Mouse (Mus musculus): ENCODE measurements around the gene Dach1.

Gene Dach1

GRCm38 (mm10) chr14:98108764-98109163 lies 60.8 kb downstream of the Dach1 start:
- peak; percentile 4 for DNase-seq (ENCODE audit: low spot score)

- no peak for DNase-seq (ENCODE audit: low spot score)
These were observed 63.4 kb downstream of the Dach1 start for GRCm38 (mm10) chr14:98106208-98106607.

GRCm38 (mm10) chr14:98104314-98104955 lies 65.1 kb downstream of the Dach1 start:
- DNase-seq (ENCODE audit: low spot score): no peak

GRCm38 (mm10) chr14:98095229-98095628 lies 74.3 kb downstream of the Dach1 start:
- DNase-seq (ENCODE audit: low spot score): no peak

GRCm38 (mm10) chr14:98089246-98089645 lies 80.3 kb downstream of the Dach1 start:
- no peak for DNase-seq (ENCODE audit: low spot score)

- DNase-seq (ENCODE audit: low spot score): no peak
These were observed 82.2 kb downstream of the Dach1 start for GRCm38 (mm10) chr14:98087355-98087754.

- no peak for DNase-seq (ENCODE audit: low spot score)
These were observed 82.8 kb downstream of the Dach1 start for GRCm38 (mm10) chr14:98086794-98087193.

GRCm38 (mm10) chr14:98085141-98085540 lies 84.4 kb downstream of the Dach1 start:
- no peak for DNase-seq (ENCODE audit: low spot score)

GRCm38 (mm10) chr14:98084720-98085119 lies 84.8 kb downstream of the Dach1 start:
- DNase-seq (ENCODE audit: low spot score): no peak

- no peak for DNase-seq (ENCODE audit: low spot score)
These were observed 86.1 kb downstream of the Dach1 start for GRCm38 (mm10) chr14:98083419-98083818.

GRCm38 (mm10) chr14:98080014-98080413 lies 89.6 kb downstream of the Dach1 start:
- DNase-seq (ENCODE audit: low spot score): no peak

GRCm38 (mm10) chr14:98077996-98078395 lies 91.6 kb downstream of the Dach1 start:
- DNase-seq (ENCODE audit: low spot score): no peak

- no peak for DNase-seq (ENCODE audit: low spot score)
These were observed 96.0 kb downstream of the Dach1 start for GRCm38 (mm10) chr14:98073421-98074080.

- DNase-seq (ENCODE audit: low spot score): no peak
These were observed 96.7 kb downstream of the Dach1 start for GRCm38 (mm10) chr14:98072647-98073420.

GRCm38 (mm10) chr14:98071877-98072276 lies 97.7 kb downstream of the Dach1 start:
- DNase-seq (ENCODE audit: low spot score): no peak

- DNase-seq (ENCODE audit: low spot score): no peak
These were observed 102.2 kb downstream of the Dach1 start for GRCm38 (mm10) chr14:98067273-98067905.

GRCm38 (mm10) chr14:98064190-98064589 lies 105.4 kb downstream of the Dach1 start:
- no peak for DNase-seq (ENCODE audit: low spot score)

GRCm38 (mm10) chr14:98049329-98049728 lies 120.2 kb downstream of the Dach1 start:
- no peak for DNase-seq (ENCODE audit: low spot score)

GRCm38 (mm10) chr14:98048403-98048802 lies 121.2 kb downstream of the Dach1 start:
- no peak for DNase-seq (ENCODE audit: low spot score)

GRCm38 (mm10) chr14:98047670-98048069 lies 121.9 kb downstream of the Dach1 start:
- no peak for DNase-seq (ENCODE audit: low spot score)

GRCm38 (mm10) chr14:98046960-98047359 lies 122.6 kb downstream of the Dach1 start:
- no peak for DNase-seq (ENCODE audit: low spot score)

GRCm38 (mm10) chr14:98038524-98038923 lies 131.0 kb downstream of the Dach1 start:
- DNase-seq (ENCODE audit: low spot score): no peak

GRCm38 (mm10) chr14:98037175-98037574 lies 132.4 kb downstream of the Dach1 start:
- no peak for DNase-seq (ENCODE audit: low spot score)

All from layer of hippocampus, adult 9-10 months (tissue).